Mouse (Mus musculus) neural tube, embryonic 11.5 days (tissue): ENCODE measurements at regions not wholly inside any gene's neighbourhood (a gene's known extent, or its start where the extent isn't known, plus 50 kb on each side); places are given as distances from the start of the nearest gene placed in this dataset.

Experiments used
- ATAC-seq: fragments of 200-750 bp; cut with Nextera tagmentation; 2 replicates; pipeline ENCODE4 v1.8.0; 2017; ENCODE audit warnings: moderate number of reproducible peaks, mild to moderate bottlenecking, moderate TSS enrichment, moderate library complexity; ENCODE audit not compliant: insufficient read depth, low FRiP score, low TSS enrichment
- DNase-seq: peaks from one replicate; pipeline ENCODE4 v3.0.0-alpha.2; 2015; ENCODE audit warnings: low spot score
- H3K27ac ChIP-seq: fragments of 300-500 bp; sonication (generic); 2 replicates; pipeline ENCODE4 v1.5.1; 2014; ENCODE audit warnings: low read depth, mild to moderate bottlenecking, low read length
- H3K27me3 ChIP-seq: fragments of 300-500 bp; sonication (generic); 2 replicates; pipeline ENCODE4 v1.6.1; 2014; ENCODE audit warnings: mild to moderate bottlenecking, low read length, mixed read lengths; ENCODE audit not compliant: control insufficient read depth, insufficient read depth
- H3K36me3 ChIP-seq: fragments of 300-500 bp; sonication (generic); 2 replicates; pipeline ENCODE4 v1.6.1; 2014; ENCODE audit warnings: mild to moderate bottlenecking, low read length, moderate library complexity, mixed read lengths; ENCODE audit not compliant: control insufficient read depth, insufficient read depth
- H3K4me1 ChIP-seq: fragments of 300-500 bp; sonication (generic); 2 replicates; pipeline ENCODE4 v1.6.1; 2014; ENCODE audit warnings: low read length, mixed read lengths; ENCODE audit not compliant: control insufficient read depth, insufficient read depth
- H3K4me2 ChIP-seq: fragments of 300-500 bp; sonication (generic); 2 replicates; pipeline ENCODE4 v1.6.1; 2014; ENCODE audit warnings: low read depth, mild to moderate bottlenecking, moderate library complexity
- H3K4me3 ChIP-seq: fragments of 300-500 bp; sonication (generic); 2 replicates; pipeline ENCODE4 v1.5.1; 2014; ENCODE audit warnings: low read depth, low read length
- H3K9ac ChIP-seq: fragments of 300-500 bp; sonication (generic); 2 replicates; pipeline ENCODE4 v1.6.1; 2014; ENCODE audit warnings: mild to moderate bottlenecking, low read length
- H3K9me3 ChIP-seq: fragments of 300-500 bp; sonication (generic); 2 replicates; pipeline ENCODE4 v1.6.1; 2016; ENCODE audit warnings: low read length; ENCODE audit not compliant: control insufficient read depth
- WGBS: fragments of 180-500 bp; shearing (Covaris S2); extraction: QIAGEN DNeasy Blood & Tissue Kit; methylation state at CpG from one replicate; pipeline ENCODE4 v1.1.7; 2014; 5-methylcytosine and 5-hydroxymethylcytosine counted together

DNA sequence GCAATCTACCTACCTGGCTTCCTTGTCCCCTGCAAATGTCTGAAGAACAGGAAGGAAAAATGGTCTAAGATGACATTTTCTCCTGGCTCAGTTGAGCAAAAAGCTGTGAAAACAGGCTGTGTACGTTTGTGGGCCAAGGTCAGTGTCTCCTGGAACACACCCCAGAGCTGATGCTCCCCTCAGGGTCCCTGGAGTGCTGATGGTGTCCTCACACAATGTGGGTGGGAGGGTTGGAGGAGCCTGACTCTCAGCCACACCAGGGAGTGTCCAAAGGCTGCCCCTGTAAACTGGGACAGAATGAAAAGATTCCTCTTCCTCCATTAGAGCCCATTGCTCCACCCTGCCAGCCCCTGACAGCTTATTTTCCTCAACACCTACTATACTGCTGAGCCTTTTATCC lies 112.8 kb upstream of the Smim23 start:
- no peaks in the 10 kb centered on the region for H3K9me3 ChIP-seq
- H3K4me1 ChIP-seq, result no peaks in the 10 kb centered on the region
- H3K4me3 ChIP-seq, result no peak overlapping the region
- WGBS, result 53% methylated on average over 1 of the region's 1 CpGs
- no peak overlapping the region for H3K9ac ChIP-seq
- ATAC-seq (no peak), DNase-seq (no peak)
- no peaks in the 10 kb centered on the region for H3K36me3 ChIP-seq
- no peaks in the 10 kb centered on the region for H3K27me3 ChIP-seq
- no peak overlapping the region for H3K27ac ChIP-seq
- H3K4me2 ChIP-seq, result no peak overlapping the region

GRCm38 (mm10) chr11:32931928-32932327 lies 107.5 kb upstream of the Smim23 start:
- WGBS, result 19% methylated on average over 9 of the region's 9 CpGs
- H3K4me1 ChIP-seq, result no peaks in the 10 kb centered on the region
- H3K27me3 ChIP-seq, result no peaks in the 10 kb centered on the region
- no peak for ATAC-seq
- no peak overlapping the region for H3K4me2 ChIP-seq
- H3K4me3 ChIP-seq, result no peak overlapping the region
- no peaks in the 10 kb centered on the region for H3K9me3 ChIP-seq
- H3K9ac ChIP-seq, result no peak overlapping the region
- no peaks in the 10 kb centered on the region for H3K36me3 ChIP-seq
- DNase-seq, result no peak
- H3K27ac ChIP-seq, result no peak overlapping the region

DNA sequence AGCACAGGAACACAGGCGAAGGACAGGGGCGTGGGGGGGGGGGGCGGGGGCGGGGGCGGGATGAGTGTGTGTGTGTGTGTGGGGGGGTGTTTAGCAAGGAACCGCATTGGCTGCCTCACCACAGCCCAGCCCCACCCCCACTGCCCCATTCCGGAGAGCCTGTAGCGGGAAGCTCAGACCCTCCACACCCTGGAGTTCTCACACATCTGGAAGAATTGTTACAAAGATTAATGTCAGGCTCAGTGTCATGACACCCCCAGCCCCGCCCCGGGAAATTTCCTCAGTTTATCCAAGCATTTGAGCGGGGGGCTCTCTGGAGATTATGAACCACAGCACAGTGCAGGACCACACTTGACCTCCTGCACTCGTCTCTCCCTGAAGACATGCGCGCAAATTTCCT lies 106.6 kb upstream of the Smim23 start:
- H3K9me3 ChIP-seq, result no peaks in the 10 kb centered on the region
- DNase-seq (peak; percentile 28), ATAC-seq (no peak; the same call in 1 of the 2 replicates)
- H3K36me3 ChIP-seq, result no peaks in the 10 kb centered on the region
- WGBS, result 15% methylated on average over 9 of the region's 14 CpGs
- H3K4me1 ChIP-seq, result 0 out of 2 replicates have a peak, but pooled peaks cover 3% of the 10 kb centered on the region
- H3K27me3 ChIP-seq, result 0 out of 2 replicates have a peak, but pooled peaks cover 3% of the 10 kb centered on the region
- no peak overlapping the region for H3K27ac ChIP-seq
- H3K4me3 ChIP-seq, result no peak overlapping the region
- no peak overlapping the region for H3K9ac ChIP-seq
- H3K4me2 ChIP-seq, result peak overlapping the region; percentile 16; the same call in 1 of the 2 replicates

DNA sequence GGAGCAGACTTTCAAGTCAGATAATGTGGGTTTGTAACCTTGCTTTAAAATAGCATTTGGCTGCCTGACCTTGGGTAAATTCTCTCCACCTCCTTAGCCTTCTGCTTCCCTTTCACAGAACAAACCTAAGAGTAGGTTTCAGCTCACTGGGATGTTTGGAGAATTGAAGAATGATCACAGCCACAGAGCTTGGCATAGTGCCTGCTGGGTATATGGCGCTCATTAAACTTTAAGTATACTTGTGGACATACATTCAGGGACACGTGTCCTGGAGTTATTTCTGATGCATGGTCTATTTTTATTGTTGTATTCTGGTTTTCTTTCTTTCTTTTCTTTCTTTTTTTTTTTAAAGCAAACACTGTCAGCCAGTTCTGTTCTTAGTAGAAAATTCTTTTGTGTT lies 104.4 kb upstream of the Smim23 start:
- H3K36me3 ChIP-seq, result no peaks in the 10 kb centered on the region
- H3K9ac ChIP-seq, result no peak overlapping the region
- H3K27me3 ChIP-seq, result 0 out of 2 replicates have a peak, but pooled peaks cover 3% of the 10 kb centered on the region
- H3K4me2 ChIP-seq, result no peak overlapping the region
- ATAC-seq (no peak), DNase-seq (no peak)
- H3K27ac ChIP-seq, result no peak overlapping the region
- no peak overlapping the region for H3K4me3 ChIP-seq
- 77% methylated on average over 2 of the region's 2 CpGs for WGBS
- no peaks in the 10 kb centered on the region for H3K9me3 ChIP-seq
- H3K4me1 ChIP-seq, result peaks cover 7% of the 10 kb centered on the region; the same call in 1 of the 2 replicates

DNA sequence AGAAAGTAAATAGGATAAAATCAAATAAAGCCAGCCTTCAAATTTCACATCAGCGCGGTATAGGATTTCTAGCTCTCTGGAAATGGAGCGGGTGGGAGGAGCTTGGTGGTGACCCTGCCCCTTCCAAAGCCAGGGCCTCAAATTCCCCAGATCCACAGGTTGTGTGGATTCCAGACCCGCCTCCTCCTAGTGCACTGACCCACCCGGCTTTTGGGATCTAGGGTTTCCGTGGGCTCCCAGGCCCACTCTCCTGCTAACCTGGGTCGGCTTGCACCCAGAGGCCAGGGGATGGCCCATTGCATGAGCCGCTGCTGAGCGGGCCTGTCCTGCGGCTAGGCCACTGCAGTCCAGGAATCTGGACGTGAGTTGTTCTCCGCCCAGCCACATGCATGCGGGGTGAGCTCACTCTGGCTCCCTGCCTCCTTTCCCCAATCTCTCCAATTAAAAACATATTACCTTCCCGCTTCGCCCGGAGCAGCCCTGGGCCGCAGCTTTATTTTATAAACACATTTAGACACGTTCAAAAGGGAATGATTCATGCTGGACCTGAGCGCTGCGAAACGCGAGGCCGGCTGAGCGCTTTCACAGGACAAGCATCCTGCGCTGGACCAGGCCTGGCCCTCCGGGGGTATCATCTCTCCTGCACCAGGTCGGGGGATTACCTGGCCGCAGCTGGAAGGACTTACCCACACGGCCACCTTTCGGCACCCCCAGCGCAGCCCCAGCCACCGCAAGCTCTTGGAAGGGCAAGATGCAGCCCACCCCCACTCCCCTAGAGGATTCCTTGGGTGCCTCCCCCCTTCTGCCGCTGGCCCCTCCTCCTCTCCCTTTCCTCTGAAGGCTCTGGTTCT lies 101.2 kb upstream of the Smim23 start:
- no peaks in the 10 kb centered on the region for H3K9me3 ChIP-seq
- H3K4me3 ChIP-seq, result no peak overlapping the region
- H3K36me3 ChIP-seq, result no peaks in the 10 kb centered on the region
- 6% methylated on average over 33 of the region's 33 CpGs for WGBS
- H3K27me3 ChIP-seq, result 0 out of 2 replicates have a peak, but pooled peaks cover 3% of the 10 kb centered on the region
- ATAC-seq, result peak; percentile 41; the same call in 1 of the 2 replicates
- peaks cover 7% of the 10 kb centered on the region; the same call in 1 of the 2 replicates for H3K4me1 ChIP-seq
- peak; percentile 56 for DNase-seq
- H3K27ac ChIP-seq, result no peak overlapping the region
- H3K4me2 ChIP-seq, result peak overlapping the region; percentile 34
- H3K9ac ChIP-seq, result 0 out of 2 replicates have a peak overlapping the region, but pooled peaks have one; percentile 24

DNA sequence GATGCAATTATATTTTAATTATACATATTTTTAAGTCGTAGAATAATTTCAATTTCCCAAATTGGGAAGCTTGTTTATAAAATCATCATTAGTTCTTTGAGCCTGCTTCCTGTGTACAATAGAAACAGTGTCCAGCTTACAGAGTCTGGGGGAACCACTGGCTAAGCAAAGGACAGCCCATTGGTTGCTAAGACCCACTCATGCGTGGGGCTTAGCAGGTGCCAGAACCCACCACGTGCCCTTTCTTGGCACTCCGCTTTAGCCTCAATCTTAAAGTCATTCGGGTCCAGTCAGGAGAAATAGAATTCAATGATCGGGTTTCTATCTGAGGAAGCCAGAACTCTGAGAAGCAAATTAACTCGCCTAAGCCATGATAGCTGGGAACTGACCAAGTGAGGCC lies 100.5 kb upstream of the Smim23 start:
- Histone ChIP-seq H3K4me2 (no peak overlapping the region), H3K4me3 (no peak overlapping the region), H3K9ac (no peak overlapping the region), H3K27me3 (0 out of 2 replicates have a peak, but pooled peaks cover 3% of the 10 kb centered on the region), H3K36me3 (no peaks in the 10 kb centered on the region), H3K4me1 (peaks cover 7% of the 10 kb centered on the region; the same call in 1 of the 2 replicates), H3K9me3 (no peaks in the 10 kb centered on the region), H3K27ac (no peak overlapping the region)
- ATAC-seq (no peak), DNase-seq (no peak)
- 69% methylated on average over 7 of the region's 7 CpGs for WGBS

DNA sequence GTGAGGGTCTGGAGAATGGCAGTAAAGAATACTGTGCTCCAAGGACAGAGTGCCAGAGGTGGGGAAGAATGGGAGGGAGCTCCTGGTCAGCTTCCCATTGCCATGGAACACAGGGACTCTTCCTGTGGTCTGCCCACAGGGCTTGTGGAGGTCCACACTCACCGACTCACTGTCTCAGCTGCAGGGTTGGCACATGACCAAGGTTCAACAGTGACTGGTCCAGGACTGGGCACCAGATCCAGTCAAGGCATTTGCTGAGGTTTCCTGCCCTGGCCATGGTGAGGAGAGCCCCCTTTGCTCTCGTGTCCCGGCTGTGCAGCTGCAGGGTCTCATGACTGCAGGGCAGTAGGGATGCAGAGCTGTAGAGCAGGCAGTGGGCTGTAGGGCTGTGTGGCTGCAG lies 88.7 kb upstream of the Smim23 start:
- H3K27ac ChIP-seq, result no peak overlapping the region
- no peak overlapping the region for H3K4me3 ChIP-seq
- WGBS, result 87% methylated on average over 3 of the region's 3 CpGs
- H3K36me3 ChIP-seq, result no peaks in the 10 kb centered on the region
- H3K27me3 ChIP-seq, result no peaks in the 10 kb centered on the region
- DNase-seq, result no peak
- no peak overlapping the region for H3K9ac ChIP-seq
- H3K9me3 ChIP-seq, result no peaks in the 10 kb centered on the region
- no peak overlapping the region for H3K4me2 ChIP-seq
- no peaks in the 10 kb centered on the region for H3K4me1 ChIP-seq
- ATAC-seq, result no peak

GRCm38 (mm10) chr11:32911791-32912190 lies 87.4 kb upstream of the Smim23 start:
- Histone ChIP-seq H3K36me3 (no peaks in the 10 kb centered on the region), H3K9me3 (no peaks in the 10 kb centered on the region), H3K9ac (no peak overlapping the region), H3K27me3 (no peaks in the 10 kb centered on the region), H3K4me3 (no peak overlapping the region), H3K27ac (no peak overlapping the region), H3K4me1 (no peaks in the 10 kb centered on the region), H3K4me2 (no peak overlapping the region)
- DNase-seq (no peak), ATAC-seq (no peak)
- WGBS, result 90% methylated on average over 4 of the region's 4 CpGs
